Mouse (Mus musculus) erythroblast, embryonic 14.5 days (primary cell): ENCODE results near the gene Sh3kbp1.

ENCODE experiments used
- GATA1 ChIP-seq: IDR thresholded peaks from 2 replicates; pipeline ENCODE4 v1.6.1; 2012; ENCODE audit warnings: low read length, inconsistent platforms, mixed read lengths
- TAL1 ChIP-seq: IDR thresholded peaks from 3 replicates; pipeline ENCODE4 v1.6.1; 2012; ENCODE audit warnings: low read length, inconsistent platforms, mixed read lengths

- TF ChIP-seq TAL1 = no peak
- no peak for TF ChIP-seq GATA1
Observed at GRCm38 (mm10) chrX:159872521-159872920, 245.4 kb downstream of the Sh3kbp1 start.
